Comparison of ENCODE assay signal across 35 mouse cellular contexts in genomic region chr7:35497516-35497915, GRCm38 (mm10). TPM values are rescaled to one million over a fixed set of nuclear protein-coding genes. Genes with fewer than 3 reads are reported as not detected.
A peak's percentile ranks its signal among the peaks of the same experiment; 100 is the strongest.
DNase-seq lines count a peak whose midpoint lies in the region; ATAC-seq and TF ChIP-seq lines count a peak whose summit lies in the region.
"Had no signal": no experiment of that assay in that cellular context is flagged by ENCODE, and none has a peak within 500 bp of the region (broad histone marks: within the 10 kb centered on the region; RNA-seq: fewer than 3 reads in every experiment).

No protein-coding gene starts in this region.

- H3K9me3 ChIP-seq in forebrain, postnatal 0 days (ENCODE audit: low read length): no peaks in the 10 kb centered on the region
- no peaks in the 10 kb centered on the region for H3K9me3 ChIP-seq in forebrain, embryonic 16.5 days (ENCODE audit: control insufficient read depth, low read length)
- H3K9me3 ChIP-seq in lung, postnatal 0 days (ENCODE audit: low read length): no peaks in the 10 kb centered on the region
- H3K9me3 ChIP-seq: embryonic facial prominence, embryonic 12.5 days; hindbrain, embryonic 10.5 days; hindbrain, embryonic 15.5 days; kidney, embryonic 15.5 days; limb, embryonic 13.5 days; liver, embryonic 13.5 days; midbrain, embryonic 13.5 days had no signal

- no peak overlapping the region for H3K4me2 ChIP-seq in forebrain, postnatal 0 days (ENCODE audit: low read depth)
- no peak overlapping the region for H3K4me2 ChIP-seq in forebrain, embryonic 16.5 days (ENCODE audit: low read length)
- no peak overlapping the region for H3K4me2 ChIP-seq in lung, postnatal 0 days (replicated peaks; ENCODE audit: low read depth, low read length)
- H3K4me2 ChIP-seq: embryonic facial prominence, embryonic 12.5 days; hindbrain, embryonic 15.5 days; kidney, embryonic 15.5 days; limb, embryonic 13.5 days; liver, embryonic 13.5 days; midbrain, embryonic 13.5 days had no signal

- no peak overlapping the region for H3K9ac ChIP-seq in forebrain, postnatal 0 days
- H3K9ac ChIP-seq in forebrain, embryonic 16.5 days (replicated peaks; ENCODE audit: low read depth, low read length): no peak overlapping the region
- H3K9ac ChIP-seq in lung, postnatal 0 days (replicated peaks; ENCODE audit: low read depth): no peak overlapping the region
- H3K9ac ChIP-seq: embryonic facial prominence, embryonic 12.5 days; hindbrain, embryonic 15.5 days; kidney, embryonic 15.5 days; limb, embryonic 13.5 days; liver, embryonic 13.5 days; midbrain, embryonic 13.5 days had no signal

- no peak for TF ChIP-seq EP300 in lung, postnatal 0 days (IDR thresholded peaks at IDR 0.05)

- no peak for TF ChIP-seq POLR2A in brain, embryonic 14.5 days (IDR thresholded peaks at IDR 0.05; ENCODE audit: borderline replicate concordance, extremely low read depth, insufficient read depth, insufficient read length, poor library complexity, severe bottlenecking)

- no peak overlapping the region for H3K27ac ChIP-seq in forebrain, postnatal 0 days (ENCODE audit: low read depth, low read length)
- no peak overlapping the region for H3K27ac ChIP-seq in forebrain, embryonic 16.5 days (ENCODE audit: low read length)
- H3K27ac ChIP-seq in left cerebral cortex, adult 2 months: no peak overlapping the region
- no peak overlapping the region for H3K27ac ChIP-seq in lung, postnatal 0 days (ENCODE audit: low read length)
- H3K27ac ChIP-seq: embryonic facial prominence, embryonic 12.5 days; hindbrain, embryonic 10.5 days; hindbrain, embryonic 15.5 days; kidney, embryonic 15.5 days; limb, embryonic 13.5 days; liver, embryonic 13.5 days; macrophage; midbrain, embryonic 13.5 days had no signal

- no peaks in the 10 kb centered on the region for H3K27me3 ChIP-seq in forebrain, postnatal 0 days (ENCODE audit: insufficient read depth, low read length)
- H3K27me3 ChIP-seq in forebrain, embryonic 16.5 days (replicated peaks; ENCODE audit: control insufficient read depth, insufficient read depth, low read length): no peaks in the 10 kb centered on the region
- no peaks in the 10 kb centered on the region for H3K27me3 ChIP-seq in lung, postnatal 0 days (replicated peaks; ENCODE audit: insufficient read depth, low read length)
- H3K27me3 ChIP-seq: embryonic facial prominence, embryonic 12.5 days; hindbrain, embryonic 15.5 days; kidney, embryonic 15.5 days; limb, embryonic 13.5 days; liver, embryonic 13.5 days; midbrain, embryonic 13.5 days had no signal

- TF ChIP-seq CTCF in forebrain, postnatal 0 days (IDR thresholded peaks at IDR 0.05; ENCODE audit: low read depth): no peak
- TF ChIP-seq CTCF in left cerebral cortex, adult 2 months (IDR thresholded peaks at IDR 0.05): no peak
- TF ChIP-seq CTCF in brain, embryonic 14.5 days (IDR thresholded peaks at IDR 0.05; ENCODE audit: borderline replicate concordance, extremely low read depth, insufficient read depth, insufficient read length): no peak
- no peak for TF ChIP-seq CTCF in lung, postnatal 0 days (IDR thresholded peaks at IDR 0.05)

- peak; percentile 8; the same call in 1 of the 2 replicates for ATAC-seq in forebrain, postnatal 0 days
- no peak for ATAC-seq in forebrain, embryonic 16.5 days
- ATAC-seq in lung, postnatal 0 days: no peak
- ATAC-seq: activated CD4-positive, CD25-positive, alpha-beta regulatory T cell, adult 4 months; forebrain, embryonic 14.5 days; midbrain, embryonic 13.5 days had no signal

- H3K4me3 ChIP-seq in forebrain, postnatal 0 days (ENCODE audit: low read depth, low read length): no peak overlapping the region
- no peak overlapping the region for H3K4me3 ChIP-seq in forebrain, embryonic 16.5 days (replicated peaks; ENCODE audit: low read length)
- H3K4me3 ChIP-seq in left cerebral cortex, adult 2 months: no peak overlapping the region
- H3K4me3 ChIP-seq in lung, postnatal 0 days (ENCODE audit: low read depth, low read length): no peak overlapping the region
- H3K4me3 ChIP-seq: embryonic facial prominence, embryonic 12.5 days; hindbrain, embryonic 10.5 days; hindbrain, embryonic 15.5 days; kidney, embryonic 15.5 days; limb, embryonic 13.5 days; liver, embryonic 13.5 days; midbrain, embryonic 13.5 days had no signal

- 74% methylated on average over 2 of the region's 2 CpGs for WGBS in forebrain, postnatal 0 days
- WGBS in forebrain, embryonic 16.5 days: 78% methylated on average over 2 of the region's 2 CpGs
- 99% methylated on average over 2 of the region's 2 CpGs for WGBS in lung, postnatal 0 days

- no peaks in the 10 kb centered on the region for H3K4me1 ChIP-seq in forebrain, postnatal 0 days (ENCODE audit: insufficient read depth)
- no peaks in the 10 kb centered on the region for H3K4me1 ChIP-seq in forebrain, embryonic 16.5 days (replicated peaks; ENCODE audit: control insufficient read depth, insufficient read depth, low read length)
- H3K4me1 ChIP-seq in lung, postnatal 0 days (ENCODE audit: insufficient read depth, low read depth, low read length): no peaks in the 10 kb centered on the region
- H3K4me1 ChIP-seq: embryonic facial prominence, embryonic 12.5 days; hindbrain, embryonic 10.5 days; hindbrain, embryonic 15.5 days; kidney, embryonic 15.5 days; liver, embryonic 13.5 days; midbrain, embryonic 13.5 days had no signal

- intact Hi-C loops in left cerebral cortex, adult 2 months (cut with DNase I): no loop called here

- H3K36me3 ChIP-seq in forebrain, postnatal 0 days (ENCODE audit: insufficient read depth): no peaks in the 10 kb centered on the region
- no peaks in the 10 kb centered on the region for H3K36me3 ChIP-seq in forebrain, embryonic 16.5 days (ENCODE audit: control insufficient read depth, insufficient read depth)
- no peaks in the 10 kb centered on the region for H3K36me3 ChIP-seq in lung, postnatal 0 days (ENCODE audit: insufficient read depth, low read length)
- H3K36me3 ChIP-seq: embryonic facial prominence, embryonic 12.5 days; hindbrain, embryonic 10.5 days; hindbrain, embryonic 15.5 days; kidney, embryonic 15.5 days; limb, embryonic 13.5 days; liver, embryonic 13.5 days; midbrain, embryonic 13.5 days had no signal

- DNase-seq in forebrain, postnatal 0 days: peak; percentile 48
- DNase-seq in layer of hippocampus, adult 11-12 months (ENCODE audit: low spot score): peak; percentile 22
- DNase-seq in layer of hippocampus, postnatal 36 days: no peak
- DNase-seq in left cerebral cortex, adult 18-20 months (ENCODE audit: low spot score in 2 of 2): peak; percentile 5 to 8
- DNase-seq in left cerebral cortex, adult 2 months (ENCODE audit: extremely low spot score in 1 of 2, low spot score in 2 of 2): no peak
- DNase-seq in brain, embryonic 14.5 days (ENCODE audit: low read depth): peak; percentile 2
- no peak for DNase-seq in lung, postnatal 0 days (ENCODE audit: low spot score)
- DNase-seq: adrenal gland, adult 8-10 months; cerebellum, adult 11-12 months; cerebellum, adult 9-11 months; embryo, embryonic 11 days; gastrocnemius, postnatal 10 days; heart, postnatal 14 days; kidney, adult 18-20 months; kidney, postnatal 25 days; liver, embryonic 13.5 days; lung, adult 18-20 months; lung, postnatal 10 days had no signal

RNA-seq across cellular contexts. Expression of gene Tdrd12, which starts 40.0 kb away (rescaled TPM):
- 0.38 and 0.52 TPM in 2 replicates for total RNA-seq in forebrain, postnatal 0 days (2014; rRNA removed)
- 0.30 and 0.65 TPM in 2 replicates for polyA plus RNA-seq in forebrain, postnatal 0 days (2015; fragmentation: Nextera tagmentation; extraction: Ambion mirVana)
- 0.60 and 0.84 TPM in 2 replicates for polyA plus RNA-seq in forebrain, embryonic 16.5 days (2015; fragmentation: Nextera tagmentation; extraction: Ambion mirVana)
- total RNA-seq in layer of hippocampus, postnatal 36 days (2021): under 1 TPM; 0.52 to 0.63 TPM
- under 1 TPM; 0.40 to 0.59 TPM for total RNA-seq in left cerebral cortex, adult 18-20 months (2021)
- under 1 TPM; 0.33 to 0.38 TPM for total RNA-seq in left cerebral cortex, adult 2 months (2021)
- 0.18 and 0.22 TPM in 2 replicates for polyA plus RNA-seq in brain, embryonic 14.5 days (2012; rRNA removed)
- polyA plus RNA-seq in lung, postnatal 0 days (2015; fragmentation: Nextera tagmentation; extraction: Ambion mirVana): 0.12 TPM in 1 of 2 replicates, not detected in the other
- total RNA-seq: granulocyte monocyte progenitor cell, adult 5-6 weeks had no signal
- polyA plus RNA-seq: activated CD4-positive, CD25-positive, alpha-beta regulatory T cell, adult 4 months; C2C12; hindbrain, embryonic 10.5 days; stomach, embryonic 14.5 days had no signal

RNA-seq across cellular contexts. Expression of gene Slc7a9, which starts 48.9 kb away (rescaled TPM):
- not detected in 2 replicates for total RNA-seq in forebrain, postnatal 0 days (2014; rRNA removed)
- 0.11 TPM in 1 of 2 replicates, not detected in the other for polyA plus RNA-seq in forebrain, postnatal 0 days (2015; fragmentation: Nextera tagmentation; extraction: Ambion mirVana)
- polyA plus RNA-seq in forebrain, embryonic 16.5 days (2015; fragmentation: Nextera tagmentation; extraction: Ambion mirVana): 0.11 TPM in 1 of 2 replicates, not detected in the other
- not detected for total RNA-seq in layer of hippocampus, postnatal 36 days (2021)
- not detected for total RNA-seq in left cerebral cortex, adult 18-20 months (2021)
- not detected for total RNA-seq in left cerebral cortex, adult 2 months (2021)
- polyA plus RNA-seq in brain, embryonic 14.5 days (2012; rRNA removed): 0.05 and 0.06 TPM in 2 replicates
- 0.10 and 0.16 TPM in 2 replicates for polyA plus RNA-seq in lung, postnatal 0 days (2015; fragmentation: Nextera tagmentation; extraction: Ambion mirVana)
- total RNA-seq: adrenal gland, adult 8-10 months; CH12.LX; gastrocnemius, postnatal 10 days; granulocyte monocyte progenitor cell, adult 5-6 weeks; heart, postnatal 14 days; left cerebral cortex, postnatal 25 days; megakaryocyte-erythroid progenitor cell, adult 5-6 weeks had no signal
- polyA plus RNA-seq: activated CD4-positive, CD25-positive, alpha-beta regulatory T cell, adult 4 months; C2C12; forebrain, embryonic 14.5 days; hindbrain, embryonic 15.5 days; macrophage; midbrain, embryonic 13.5 days; neural tube, embryonic 14.5 days had no signal

RNA-seq across cellular contexts. Expression of gene Nudt19, which starts 58.6 kb away (rescaled TPM):
- total RNA-seq in forebrain, postnatal 0 days (2014; rRNA removed): 62.5 and 109 TPM in 2 replicates
- 148 and 172 TPM in 2 replicates for polyA plus RNA-seq in forebrain, postnatal 0 days (2015; fragmentation: Nextera tagmentation; extraction: Ambion mirVana)
- 111 and 123 TPM in 2 replicates for polyA plus RNA-seq in forebrain, embryonic 16.5 days (2015; fragmentation: Nextera tagmentation; extraction: Ambion mirVana)
- total RNA-seq in layer of hippocampus, postnatal 36 days (2021): 10 to 100 TPM; 65.2 to 73.8 TPM
- total RNA-seq in left cerebral cortex, adult 18-20 months (2021): 10 to 100 TPM; 68.2 to 70.0 TPM
- 10 to 100 TPM; 55.5 to 68.1 TPM for total RNA-seq in left cerebral cortex, adult 2 months (2021)
- 40.5 and 46.1 TPM in 2 replicates for polyA plus RNA-seq in brain, embryonic 14.5 days (2012; rRNA removed)
- polyA plus RNA-seq in lung, postnatal 0 days (2015; fragmentation: Nextera tagmentation; extraction: Ambion mirVana): 28.9 and 30.5 TPM in 2 replicates

Comparison
In these comparisons a context has a peak if more than half of its experiments do, and no peak if none do; other contexts are left out.
1. DNase-seq: peak in forebrain, postnatal 0 days (single experiment), layer of hippocampus, adult 11-12 months (single experiment), left cerebral cortex, adult 18-20 months (2 of 2) and brain, embryonic 14.5 days (single experiment); none in layer of hippocampus, postnatal 36 days (0 of 2), left cerebral cortex, adult 2 months (0 of 2) and lung, postnatal 0 days (single experiment).